Mouse (Mus musculus): ENCODE data around the gene Oaz2. TPM values are rescaled to one million over a fixed set of nuclear protein-coding genes. Genes with fewer than 3 reads are reported as not detected.

Oaz2 gene
- total and polyA plus RNA-seq, 2 experiments = 14.7 to 27.5 TPM

GRCm38 (mm10) chr9:65629025-65629766 is 38.6 kb upstream of the Oaz2 start, which contains the start of gene Rbpms2:
Rbpms2 (plus strand) TSS chr9:65629648.
- Histone ChIP-seq H3K4me3 (ENCODE audit: insufficient read depth, low read depth, low read length) (peak within 1 kb of the TSS; percentile 86), H3K36me3 (ENCODE audit: control insufficient read depth, insufficient read depth, low read length) (no peaks in the 10 kb centered on the region), H3K9ac (ENCODE audit: low read depth, low read length) (peak within 1 kb of the TSS; percentile 96), H3K79me2 (ENCODE audit: control insufficient read depth, insufficient read depth, low read length) (peaks cover 24% of the 10 kb centered on the region; the same call in 1 of the 2 replicates), H3K27ac (replicated peaks; ENCODE audit: insufficient read depth, low read depth, low read length) (peak within 1 kb of the TSS; percentile 92), H3K27me3 (ENCODE audit: control insufficient read depth, insufficient read depth, low read length) (no peaks in the 10 kb centered on the region), H3K4me1 (ENCODE audit: control insufficient read depth, insufficient read depth, low read length) (peaks cover 14% of the 10 kb centered on the region)
- WGBS = 16% methylated on average over 33 of the region's 40 CpGs
- TF ChIP-seq CTCF (IDR thresholded peaks at IDR 0.05; ENCODE audit: low read depth, low read length) (no peak), POLR2A (IDR thresholded peaks at IDR 0.05; ENCODE audit: extremely low read depth, insufficient read depth, low read length) (no peak)
- no peak for DNase-seq (ENCODE audit: extremely low read depth, low read depth, low spot score)

GRCm38 (mm10) chr9:65629767-65630630 is 37.8 kb upstream of the Oaz2 start:
- Histone ChIP-seq H3K27ac (replicated peaks; ENCODE audit: insufficient read depth, low read depth, low read length) (peak overlapping the region; percentile 92), H3K36me3 (ENCODE audit: control insufficient read depth, insufficient read depth, low read length) (no peaks in the 10 kb centered on the region), H3K4me1 (ENCODE audit: control insufficient read depth, insufficient read depth, low read length) (peaks cover 14% of the 10 kb centered on the region), H3K79me2 (ENCODE audit: control insufficient read depth, insufficient read depth, low read length) (peaks cover 24% of the 10 kb centered on the region; the same call in 1 of the 2 replicates), H3K27me3 (ENCODE audit: control insufficient read depth, insufficient read depth, low read length) (no peaks in the 10 kb centered on the region), H3K9ac (ENCODE audit: low read depth, low read length) (peak overlapping the region; percentile 96), H3K4me3 (ENCODE audit: insufficient read depth, low read depth, low read length) (peak overlapping the region; percentile 86)
- DNase-seq (ENCODE audit: extremely low read depth, low read depth, low spot score) = peak; percentile 59
- WGBS = under 1% methylated on average over 71 of the region's 83 CpGs
- TF ChIP-seq CTCF (IDR thresholded peaks at IDR 0.05; ENCODE audit: low read depth, low read length) (no peak), POLR2A (IDR thresholded peaks at IDR 0.05; ENCODE audit: extremely low read depth, insufficient read depth, low read length) (0 out of 2 replicates have a peak, but pooled peaks have one; percentile 19)

- WGBS = 2% methylated on average over 78 of the region's 78 CpGs
- H3K4me3 ChIP-seq (ENCODE audit: insufficient read depth, low read depth, low read length) = peak overlapping the region; percentile 86
- no peaks in the 10 kb centered on the region for H3K36me3 ChIP-seq (ENCODE audit: control insufficient read depth, insufficient read depth, low read length)
- TF ChIP-seq CTCF (IDR thresholded peaks at IDR 0.05; ENCODE audit: low read depth, low read length) (no peak), POLR2A (IDR thresholded peaks at IDR 0.05; ENCODE audit: extremely low read depth, insufficient read depth, low read length) (0 out of 2 replicates have a peak, but pooled peaks have one; percentile 5)
- peaks cover 24% of the 10 kb centered on the region; the same call in 1 of the 2 replicates for H3K79me2 ChIP-seq (ENCODE audit: control insufficient read depth, insufficient read depth, low read length)
- H3K27me3 ChIP-seq (ENCODE audit: control insufficient read depth, insufficient read depth, low read length) = no peaks in the 10 kb centered on the region
- peak overlapping the region; percentile 92 for H3K27ac ChIP-seq (replicated peaks; ENCODE audit: insufficient read depth, low read depth, low read length)
- DNase-seq (ENCODE audit: extremely low read depth, low read depth, low spot score) = peak; percentile 57
- peaks cover 14% of the 10 kb centered on the region for H3K4me1 ChIP-seq (ENCODE audit: control insufficient read depth, insufficient read depth, low read length)
- peak overlapping the region; percentile 96 for H3K9ac ChIP-seq (ENCODE audit: low read depth, low read length)
Measured at GRCm38 (mm10) chr9:65630631-65631353, 37.0 kb upstream of the Oaz2 start.

- Histone ChIP-seq H3K9ac (ENCODE audit: low read depth, low read length) (peak overlapping the region; percentile 96), H3K4me1 (ENCODE audit: control insufficient read depth, insufficient read depth, low read length) (peaks cover 11% of the 10 kb centered on the region; the same call in 1 of the 2 replicates), H3K36me3 (ENCODE audit: control insufficient read depth, insufficient read depth, low read length) (no peaks in the 10 kb centered on the region), H3K27ac (replicated peaks; ENCODE audit: insufficient read depth, low read depth, low read length) (peak overlapping the region; percentile 92), H3K79me2 (ENCODE audit: control insufficient read depth, insufficient read depth, low read length) (peaks cover 27% of the 10 kb centered on the region; the same call in 1 of the 2 replicates), H3K27me3 (ENCODE audit: control insufficient read depth, insufficient read depth, low read length) (no peaks in the 10 kb centered on the region), H3K4me3 (ENCODE audit: insufficient read depth, low read depth, low read length) (peak overlapping the region; percentile 86)
- DNase-seq (ENCODE audit: extremely low read depth, low read depth, low spot score) = no peak
- TF ChIP-seq POLR2A (IDR thresholded peaks at IDR 0.05; ENCODE audit: extremely low read depth, insufficient read depth, low read length) (no peak), CTCF (IDR thresholded peaks at IDR 0.05; ENCODE audit: low read depth, low read length) (no peak)
- WGBS = 30% methylated on average over 16 of the region's 16 CpGs
Measured at GRCm38 (mm10) chr9:65631354-65632021, 36.3 kb upstream of the Oaz2 start.

GRCm38 (mm10) chr9:65635766-65636165 is 32.0 kb upstream of the Oaz2 start:
- TF ChIP-seq POLR2A (IDR thresholded peaks at IDR 0.05; ENCODE audit: extremely low read depth, insufficient read depth, low read length) (no peak), CTCF (IDR thresholded peaks at IDR 0.05; ENCODE audit: low read depth, low read length) (no peak)
- no peak overlapping the region for H3K9ac ChIP-seq (ENCODE audit: low read depth, low read length)
- WGBS = 95% methylated on average over 1 of the region's 1 CpGs
- H3K4me3 ChIP-seq (ENCODE audit: insufficient read depth, low read depth, low read length) = no peak overlapping the region
- H3K27ac ChIP-seq (replicated peaks; ENCODE audit: insufficient read depth, low read depth, low read length) = no peak overlapping the region
- H3K79me2 ChIP-seq (ENCODE audit: control insufficient read depth, insufficient read depth, low read length) = peaks cover 47% of the 10 kb centered on the region; the same call in 1 of the 2 replicates
- DNase-seq (ENCODE audit: extremely low read depth, low read depth, low spot score) = no peak
- H3K27me3 ChIP-seq (ENCODE audit: control insufficient read depth, insufficient read depth, low read length) = no peaks in the 10 kb centered on the region
- H3K36me3 ChIP-seq (ENCODE audit: control insufficient read depth, insufficient read depth, low read length) = no peaks in the 10 kb centered on the region
- H3K4me1 ChIP-seq (ENCODE audit: control insufficient read depth, insufficient read depth, low read length) = peaks cover 8% of the 10 kb centered on the region; the same call in 1 of the 2 replicates
